Mouse (Mus musculus): ENCODE measurements around the gene Nmnat1. TPM values are rescaled to one million over a fixed set of nuclear protein-coding genes. Genes with fewer than 3 reads are reported as not detected.

The Nmnat1 gene
- polyA plus RNA-seq, 1 experiment from 2014 or later = 6.4 TPM

- no peak for TF ChIP-seq CTCF (IDR thresholded peaks at IDR 0.05; ENCODE audit: low read depth)
- peak; percentile 43; the same call in 1 of the 2 replicates for TF ChIP-seq EP300 (IDR thresholded peaks at IDR 0.05; ENCODE audit: low read depth)
- H3K4me1 ChIP-seq (ENCODE audit: insufficient read depth) = peaks cover 5% of the 10 kb centered on the region
- no peaks in the 10 kb centered on the region for H3K27me3 ChIP-seq (ENCODE audit: insufficient read depth, low read length)
- H3K4me2 ChIP-seq (ENCODE audit: low read depth, low read length) = peak within 1 kb of the TSS; percentile 82
- ATAC-seq = peak; percentile 92
- H3K4me3 ChIP-seq (ENCODE audit: low read depth, low read length) = peak within 1 kb of the TSS; percentile 77
- DNase-seq = peak; percentile 99
- no peaks in the 10 kb centered on the region for H3K36me3 ChIP-seq (replicated peaks; ENCODE audit: insufficient read depth, low read length)
- H3K27ac ChIP-seq (ENCODE audit: low read depth) = peak within 1 kb of the TSS; percentile 94
- under 1% methylated on average over 41 of the region's 50 CpGs for WGBS (ENCODE audit: insufficient replicate concordance)
- no peaks in the 10 kb centered on the region for H3K9me3 ChIP-seq (ENCODE audit: low read length)
- H3K9ac ChIP-seq (replicated peaks) = peak within 1 kb of the TSS; percentile 87
These were observed 58.4 kb downstream of the Nmnat1 start, which contains the start of gene Ube4b for GRCm38 (mm10) chr4:149426325-149427199. Gene Ube4b (minus strand): TSS chr4:149426749.

DNA sequence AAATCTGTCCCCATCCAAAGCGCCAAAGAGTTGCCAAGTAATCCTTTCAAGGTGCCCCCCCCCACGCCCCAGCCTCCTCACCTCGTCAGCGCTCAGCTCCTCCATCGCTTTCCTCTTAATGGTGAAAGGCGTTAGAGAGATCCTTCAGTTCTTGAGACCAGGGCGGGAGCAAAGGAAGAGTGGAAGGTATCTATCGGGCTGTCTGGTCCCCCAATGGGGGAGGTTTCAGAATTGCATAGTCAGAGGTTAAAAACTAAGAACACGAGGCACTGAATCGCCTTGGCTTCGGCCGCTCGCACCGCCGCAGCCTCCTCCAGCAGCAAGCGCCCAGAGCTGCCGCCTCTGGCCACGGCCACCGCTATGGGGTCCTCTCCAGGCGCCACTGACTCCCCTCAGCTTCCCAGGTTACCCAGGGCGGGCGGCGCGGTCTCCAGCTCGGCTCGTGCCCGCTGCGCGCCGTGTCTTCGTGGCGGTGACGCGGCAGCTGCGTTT is 59.2 kb downstream of the Nmnat1 start:
- Histone ChIP-seq H3K4me2 (ENCODE audit: low read depth, low read length) (peak overlapping the region; percentile 82), H3K36me3 (replicated peaks; ENCODE audit: insufficient read depth, low read length) (no peaks in the 10 kb centered on the region), H3K9ac (replicated peaks) (peak overlapping the region; percentile 87), H3K4me1 (ENCODE audit: insufficient read depth) (peaks cover 5% of the 10 kb centered on the region), H3K27ac (ENCODE audit: low read depth) (peak overlapping the region; percentile 94), H3K27me3 (ENCODE audit: insufficient read depth, low read length) (no peaks in the 10 kb centered on the region), H3K9me3 (ENCODE audit: low read length) (no peaks in the 10 kb centered on the region), H3K4me3 (ENCODE audit: low read depth, low read length) (peak overlapping the region; percentile 77)
- no peak for TF ChIP-seq EP300 (IDR thresholded peaks at IDR 0.05; ENCODE audit: low read depth)
- peak; percentile 57 for ATAC-seq
- peak; percentile 56 for DNase-seq
- 5% methylated on average over 34 of the region's 35 CpGs for WGBS (ENCODE audit: insufficient replicate concordance)

DNA sequence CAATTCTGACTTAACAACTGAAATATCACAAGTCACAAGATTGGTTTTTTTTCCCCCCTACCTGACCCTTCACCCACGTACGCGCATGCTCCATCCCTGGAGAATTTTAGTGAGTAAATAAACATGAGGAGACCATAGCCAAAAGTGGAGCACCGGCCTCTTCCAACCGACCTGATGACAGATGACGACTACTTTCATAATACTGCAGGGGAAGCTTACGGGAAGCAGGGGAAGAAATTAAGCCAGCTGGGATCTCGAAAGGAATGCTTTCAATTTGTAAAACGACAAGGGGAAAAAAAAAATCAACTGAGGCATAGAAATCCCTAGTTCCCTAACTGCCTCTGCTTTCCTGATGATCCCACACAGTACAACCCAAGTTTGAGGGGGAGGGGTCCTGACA is 60.2 kb downstream of the Nmnat1 start:
- Histone ChIP-seq H3K9ac (replicated peaks) (peak overlapping the region; percentile 87), H3K36me3 (replicated peaks; ENCODE audit: insufficient read depth, low read length) (no peaks in the 10 kb centered on the region), H3K4me1 (ENCODE audit: insufficient read depth) (peaks cover 5% of the 10 kb centered on the region), H3K4me3 (ENCODE audit: low read depth, low read length) (peak overlapping the region; percentile 77), H3K9me3 (ENCODE audit: low read length) (no peaks in the 10 kb centered on the region), H3K27me3 (ENCODE audit: insufficient read depth, low read length) (no peaks in the 10 kb centered on the region), H3K27ac (ENCODE audit: low read depth) (peak overlapping the region; percentile 46), H3K4me2 (ENCODE audit: low read depth, low read length) (peak overlapping the region; percentile 82)
- WGBS (ENCODE audit: insufficient replicate concordance) = 13% methylated on average over 9 of the region's 9 CpGs
- ATAC-seq = no peak
- peak; percentile 35 for DNase-seq
- TF ChIP-seq CTCF (IDR thresholded peaks at IDR 0.05; ENCODE audit: low read depth) (no peak), EP300 (IDR thresholded peaks at IDR 0.05; ENCODE audit: low read depth) (no peak)

GRCm38 (mm10) chr4:149417854-149418365 is 67.1 kb downstream of the Nmnat1 start:
- no peak for DNase-seq
- peaks cover 19% of the 10 kb centered on the region for H3K4me1 ChIP-seq (ENCODE audit: insufficient read depth)
- H3K4me3 ChIP-seq (ENCODE audit: low read depth, low read length) = no peak overlapping the region
- H3K9me3 ChIP-seq (ENCODE audit: low read length) = no peaks in the 10 kb centered on the region
- H3K4me2 ChIP-seq (ENCODE audit: low read depth, low read length) = no peak overlapping the region
- H3K36me3 ChIP-seq (replicated peaks; ENCODE audit: insufficient read depth, low read length) = 0 out of 2 replicates have a peak, but pooled peaks cover 4% of the 10 kb centered on the region
- no peak overlapping the region for H3K27ac ChIP-seq (ENCODE audit: low read depth)
- no peak for TF ChIP-seq EP300 (IDR thresholded peaks at IDR 0.05; ENCODE audit: low read depth)
- ATAC-seq = no peak
- no peaks in the 10 kb centered on the region for H3K27me3 ChIP-seq (ENCODE audit: insufficient read depth, low read length)
- 79% methylated on average over 5 of the region's 5 CpGs for WGBS (ENCODE audit: insufficient replicate concordance)
- no peak overlapping the region for H3K9ac ChIP-seq (replicated peaks)

Other genes with a start within 250 kb of the Nmnat1 start
- 6.9 and 8.9 TPM in 2 replicates for gene Kif1b, start 177.5 kb downstream of the Nmnat1 start, polyA plus RNA-seq (2015; fragmentation: Nextera tagmentation; extraction: Ambion mirVana)
- gene Ube4b, start 58.5 kb downstream of the Nmnat1 start, polyA plus RNA-seq (2015; fragmentation: Nextera tagmentation; extraction: Ambion mirVana) = 11.9 and 12.7 TPM in 2 replicates
- gene Rbp7, start 30.2 kb downstream of the Nmnat1 start, polyA plus RNA-seq (2015; fragmentation: Nextera tagmentation; extraction: Ambion mirVana) = 0.21 TPM in 1 of 2 replicates, not detected in the other
- not detected in 2 replicates for gene Tmem274, start 7.8 kb downstream of the Nmnat1 start, polyA plus RNA-seq (2015; fragmentation: Nextera tagmentation; extraction: Ambion mirVana)
- gene Lzic, start within 50 bp of the Nmnat1 start, polyA plus RNA-seq (2015; fragmentation: Nextera tagmentation; extraction: Ambion mirVana) = 7.7 and 8.2 TPM in 2 replicates
- 12.8 and 16.2 TPM in 2 replicates for gene Ctnnbip1, start 33.0 kb upstream of the Nmnat1 start, polyA plus RNA-seq (2015; fragmentation: Nextera tagmentation; extraction: Ambion mirVana)
- gene Clstn1, start 101.3 kb upstream of the Nmnat1 start, polyA plus RNA-seq (2015; fragmentation: Nextera tagmentation; extraction: Ambion mirVana) = 2.0 and 2.1 TPM in 2 replicates
- gene Pik3cd, start 217.4 kb upstream of the Nmnat1 start, polyA plus RNA-seq (2015; fragmentation: Nextera tagmentation; extraction: Ambion mirVana) = 4.9 and 7.8 TPM in 2 replicates

Data from liver, postnatal 0 days (tissue).